Mouse (Mus musculus) MEL (cell line): Measurements from ENCODE around the gene Ppp1r14d.

ENCODE experiments used
- CTCF ChIP-seq, 3 experiments: IDR thresholded peaks in 2 of 3; conservative IDR thresholded peaks in 1 of 3; 2 replicates each; pipeline ENCODE4 v1.5.1; 2011 to 2012; ENCODE audit warnings: low read length in 3 of 3, low read depth in 2 of 3, mild to moderate bottlenecking in 2 of 3, improper control_type of control experiment in 1 of 3, inconsistent platforms in 1 of 3, mixed read lengths in 1 of 3, moderate library complexity in 1 of 3; ENCODE audit not compliant: control insufficient read depth in 1 of 3, insufficient read depth in 1 of 3, poor library complexity in 1 of 3, severe bottlenecking in 1 of 3
- MYB ChIP-seq: IDR thresholded peaks from 2 replicates; pipeline ENCODE4 v1.6.1; 2011; ENCODE audit warnings: mild to moderate bottlenecking, low read depth, low read length, improper control_type of control experiment
- POLR2A ChIP-seq, 2 experiments: IDR thresholded peaks; 2 replicates each; pipeline ENCODE4 v1.6.1; 2011 to 2012; ENCODE audit warnings: low read length in 2 of 2, mild to moderate bottlenecking in 2 of 2, control low read depth in 1 of 2, improper control_type of control experiment in 1 of 2, low read depth in 1 of 2, moderate library complexity in 1 of 2; ENCODE audit not compliant: control insufficient read depth in 1 of 2, insufficient read depth in 1 of 2, poor library complexity in 1 of 2

GRCm38 (mm10) chr2:119198049-119198448 lies 31.7 kb downstream of the Ppp1r14d start:
- TF ChIP-seq MYB (no peak), POLR2A (IDR thresholded peaks at IDR 0.05; ENCODE audit: control insufficient read depth in 1 of 2, insufficient read depth in 1 of 2, low read depth in 1 of 2, low read length in 2 of 2, poor library complexity in 1 of 2) (no peak), CTCF (IDR thresholded peaks at IDR 0.05 in 2 of 3, conservative IDR thresholded peaks at IDR 0.05 in 1 of 3; ENCODE audit: control insufficient read depth in 1 of 3, insufficient read depth in 1 of 3, low read depth in 2 of 3, low read length in 3 of 3, poor library complexity in 1 of 3, severe bottlenecking in 1 of 3) (no peak)
